Mouse (Mus musculus) Muller cell, postnatal 12 days (primary cell): ENCODE measurements around the gene Gse1.

Experiments
- DNase-seq: peaks from one replicate; pipeline ENCODE4 v3.0.0-alpha.2; 2015; ENCODE audit errors: inconsistent ontology term

Gse1 gene

GRCm38 (mm10) chr8:120513638-120514461 lies 285.6 kb downstream of the Gse1 start:
- DNase-seq: no peak

- no peak for DNase-seq
These were observed 287.0 kb downstream of the Gse1 start for GRCm38 (mm10) chr8:120515214-120515613.

- no peak for DNase-seq
These were observed 287.4 kb downstream of the Gse1 start for GRCm38 (mm10) chr8:120515650-120516049.

- DNase-seq: no peak
These were observed 288.0 kb downstream of the Gse1 start for GRCm38 (mm10) chr8:120516182-120516755.

GRCm38 (mm10) chr8:120517666-120518410 lies 289.6 kb downstream of the Gse1 start:
- no peak for DNase-seq

GRCm38 (mm10) chr8:120518736-120519534 lies 290.7 kb downstream of the Gse1 start:
- DNase-seq: peak; percentile 44

- DNase-seq: no peak
These were observed 292.0 kb downstream of the Gse1 start for GRCm38 (mm10) chr8:120520287-120520686.

GRCm38 (mm10) chr8:120520707-120521590 lies 292.7 kb downstream of the Gse1 start:
- DNase-seq: peak; percentile 87

GRCm38 (mm10) chr8:120521591-120521965 lies 293.3 kb downstream of the Gse1 start:
- DNase-seq: no peak

- no peak for DNase-seq
These were observed 295.4 kb downstream of the Gse1 start for GRCm38 (mm10) chr8:120523641-120524040.

- DNase-seq: no peak
These were observed 296.9 kb downstream of the Gse1 start for GRCm38 (mm10) chr8:120525135-120525534.

- no peak for DNase-seq
These were observed 297.6 kb downstream of the Gse1 start for GRCm38 (mm10) chr8:120525832-120526231.

GRCm38 (mm10) chr8:120526577-120526976 lies 298.3 kb downstream of the Gse1 start:
- DNase-seq: no peak

GRCm38 (mm10) chr8:120528332-120528731 lies 300.1 kb downstream of the Gse1 start:
- DNase-seq: no peak

GRCm38 (mm10) chr8:120529226-120529625 lies 301.0 kb downstream of the Gse1 start:
- no peak for DNase-seq

GRCm38 (mm10) chr8:120530954-120531656 lies 302.8 kb downstream of the Gse1 start:
- DNase-seq: no peak

- DNase-seq: no peak
These were observed 303.7 kb downstream of the Gse1 start for GRCm38 (mm10) chr8:120531775-120532516.

GRCm38 (mm10) chr8:120532517-120533215 lies 304.4 kb downstream of the Gse1 start:
- DNase-seq: peak; percentile 78

GRCm38 (mm10) chr8:120533380-120533779 lies 305.1 kb downstream of the Gse1 start:
- no peak for DNase-seq
